Mouse (Mus musculus): Measurements from ENCODE around the gene Wdr70. TPM values are rescaled to one million over a fixed set of nuclear protein-coding genes. Genes with fewer than 3 reads are reported as not detected.

Wdr70 gene
- polyA plus RNA-seq, 1 experiment from 2014 or later, result 51.6 TPM

DNA sequence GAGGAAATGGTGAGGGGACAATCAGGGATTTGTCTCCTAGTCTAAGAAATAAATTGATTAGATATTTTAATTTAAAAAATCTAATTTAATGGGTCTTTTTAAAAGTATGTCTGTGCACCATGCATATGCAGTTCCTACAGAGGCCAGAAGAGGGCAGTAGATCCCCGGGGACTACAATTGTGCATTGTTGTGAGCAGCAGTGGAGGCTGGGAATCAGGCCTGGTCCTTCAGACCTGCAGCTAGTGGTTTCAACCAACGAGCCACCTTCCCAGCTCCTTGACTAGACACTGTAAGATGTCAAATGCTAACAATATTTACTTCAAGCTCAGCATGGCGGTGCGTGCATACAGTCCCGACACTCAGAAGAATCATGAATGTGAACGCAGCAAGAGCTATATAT is 199.7 kb downstream of the Wdr70 start:
- H3K9me3 ChIP-seq, result no peaks in the 10 kb centered on the region
- H3K36me3 ChIP-seq, result 0 out of 2 replicates have a peak, but pooled peaks cover 3% of the 10 kb centered on the region
- no peaks in the 10 kb centered on the region for H3K27me3 ChIP-seq (ENCODE audit: insufficient read depth, poor library complexity, severe bottlenecking)
- H3K4me3 ChIP-seq, result no peak overlapping the region
- DNase-seq (ENCODE audit: low spot score), result no peak
- WGBS, result 96% methylated on average over 6 of the region's 6 CpGs
- H3K27ac ChIP-seq, result no peak overlapping the region
- no peaks in the 10 kb centered on the region for H3K4me1 ChIP-seq

DNA sequence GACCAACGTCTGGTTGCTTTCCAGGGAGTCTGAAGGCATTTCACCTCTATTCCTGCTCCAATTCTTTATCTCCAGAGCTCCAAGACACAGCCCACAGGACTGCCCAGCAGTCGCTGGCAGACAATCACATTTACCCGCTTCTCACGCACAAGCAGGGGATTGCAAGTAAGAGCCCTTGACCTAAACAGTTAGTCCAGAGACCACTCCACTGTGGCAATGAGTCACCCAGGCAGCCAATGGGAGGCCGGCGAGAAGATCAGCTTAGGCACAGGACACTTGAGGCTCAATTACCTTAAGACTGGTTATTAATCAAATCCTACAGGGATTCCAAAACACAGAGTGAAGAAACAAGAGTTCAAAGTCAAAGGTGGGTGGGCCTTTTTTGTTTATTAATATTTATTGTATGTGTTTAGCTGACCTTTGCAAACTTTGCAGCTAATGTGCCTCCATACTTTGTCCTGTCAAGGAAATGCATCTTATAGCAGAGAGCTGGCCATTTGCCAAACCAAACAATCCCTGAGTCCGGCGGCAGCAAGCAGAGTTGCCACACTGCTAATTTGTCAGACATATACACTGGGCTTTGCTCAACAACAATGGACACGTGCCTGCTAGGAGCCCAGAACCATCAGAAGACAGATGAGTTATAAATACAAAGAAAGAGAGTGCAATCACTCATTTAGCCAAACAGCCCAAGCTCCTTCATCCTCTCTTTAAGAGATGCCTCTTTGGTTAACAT is 207.3 kb downstream of the Wdr70 start:
- peaks cover 21% of the 10 kb centered on the region; the same call in 1 of the 2 replicates for H3K4me1 ChIP-seq
- H3K27ac ChIP-seq, result no peak overlapping the region; the same call in 1 of the 2 replicates
- no peaks in the 10 kb centered on the region; the same call in 1 of the 2 replicates for H3K36me3 ChIP-seq
- no peaks in the 10 kb centered on the region for H3K9me3 ChIP-seq
- DNase-seq (ENCODE audit: low spot score), result no peak
- no peaks in the 10 kb centered on the region for H3K27me3 ChIP-seq (ENCODE audit: insufficient read depth, poor library complexity, severe bottlenecking)
- no peak overlapping the region for H3K4me3 ChIP-seq
- 53% methylated on average over 9 of the region's 9 CpGs for WGBS

GRCm38 (mm10) chr15:7890286-7890685 is 208.7 kb downstream of the Wdr70 start:
- Histone ChIP-seq H3K27me3 (ENCODE audit: insufficient read depth, poor library complexity, severe bottlenecking) (no peaks in the 10 kb centered on the region), H3K9me3 (no peaks in the 10 kb centered on the region), H3K27ac (no peak overlapping the region), H3K36me3 (no peaks in the 10 kb centered on the region; the same call in 1 of the 2 replicates), H3K4me1 (peaks cover 21% of the 10 kb centered on the region), H3K4me3 (no peak overlapping the region)
- DNase-seq (ENCODE audit: low spot score), result no peak
- WGBS, result 77% methylated on average over 5 of the region's 5 CpGs

DNA sequence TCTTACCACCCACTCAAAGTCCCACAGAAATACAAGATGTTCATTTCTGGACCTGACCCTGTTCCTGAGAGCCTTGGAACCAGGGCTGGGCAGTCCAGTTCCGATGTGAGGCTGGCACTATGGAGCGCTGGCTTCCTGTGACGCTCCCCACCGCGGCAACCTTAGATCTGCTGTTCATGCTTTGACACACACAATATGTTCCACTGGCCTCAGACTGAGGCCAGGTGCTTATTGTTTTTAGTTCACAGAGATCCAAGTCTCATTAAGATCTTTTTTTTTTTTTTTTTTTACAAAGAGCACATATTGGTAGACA is 209.7 kb downstream of the Wdr70 start:
- no peak overlapping the region for H3K27ac ChIP-seq
- H3K36me3 ChIP-seq, result no peaks in the 10 kb centered on the region; the same call in 1 of the 2 replicates
- no peaks in the 10 kb centered on the region for H3K9me3 ChIP-seq
- H3K4me3 ChIP-seq, result no peak overlapping the region
- peaks cover 24% of the 10 kb centered on the region for H3K4me1 ChIP-seq
- WGBS, result 89% methylated on average over 5 of the region's 5 CpGs
- H3K27me3 ChIP-seq (ENCODE audit: insufficient read depth, poor library complexity, severe bottlenecking), result no peaks in the 10 kb centered on the region
- DNase-seq (ENCODE audit: low spot score), result no peak

DNA sequence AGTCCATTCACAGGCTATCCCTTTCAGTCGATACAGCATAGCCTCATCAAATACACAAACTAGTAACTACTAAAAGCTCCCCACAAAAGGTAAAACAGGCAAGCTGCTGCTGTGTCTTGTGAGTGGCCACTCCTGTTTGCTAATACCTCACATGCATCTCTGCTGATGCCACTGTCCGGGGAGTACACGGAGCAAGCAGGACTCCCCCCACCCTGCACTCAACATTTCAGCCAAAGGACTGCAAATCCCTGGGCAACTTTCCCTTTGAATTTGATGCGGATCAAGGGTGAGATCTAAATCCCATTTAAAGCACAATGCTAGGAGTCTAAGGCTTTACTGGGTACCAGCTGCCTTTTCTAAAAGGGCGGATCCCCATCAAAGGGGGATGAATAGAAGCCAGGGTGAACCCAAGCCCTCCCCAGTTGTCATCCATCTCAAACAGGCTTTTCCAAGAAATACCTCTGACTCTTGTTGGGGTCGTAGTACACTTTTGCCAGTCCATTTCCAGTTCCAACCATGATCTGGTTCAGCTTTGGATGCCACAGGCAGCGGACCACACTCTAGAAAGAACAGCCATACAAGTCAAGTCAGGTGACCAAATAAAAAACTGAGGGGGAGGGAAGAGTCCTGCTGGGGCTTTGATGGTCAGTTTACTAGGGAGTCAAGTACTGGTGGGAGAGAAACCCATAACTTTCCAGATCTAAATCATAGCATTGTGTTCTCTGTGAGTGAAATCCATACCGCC is 210.2 kb downstream of the Wdr70 start:
- 89% methylated on average over 8 of the region's 8 CpGs for WGBS

GRCm38 (mm10) chr15:7886591-7886990 is 212.4 kb downstream of the Wdr70 start:
- Histone ChIP-seq H3K4me1 (peaks cover 18% of the 10 kb centered on the region), H3K27me3 (ENCODE audit: insufficient read depth, poor library complexity, severe bottlenecking) (no peaks in the 10 kb centered on the region), H3K36me3 (peaks cover 13% of the 10 kb centered on the region; the same call in 1 of the 2 replicates), H3K27ac (no peak overlapping the region), H3K9me3 (no peaks in the 10 kb centered on the region), H3K4me3 (no peak overlapping the region)
- 82% methylated on average over 8 of the region's 8 CpGs for WGBS
- no peak for DNase-seq (ENCODE audit: low spot score)

More for the DNA sequence above, 210.2 kb downstream of the Wdr70 start:
- Histone ChIP-seq H3K36me3 (peaks cover 2% of the 10 kb centered on the region; the same call in 1 of the 2 replicates), H3K4me3 (no peak overlapping the region), H3K4me1 (peaks cover 24% of the 10 kb centered on the region), H3K27ac (no peak overlapping the region), H3K27me3 (ENCODE audit: insufficient read depth, poor library complexity, severe bottlenecking) (no peaks in the 10 kb centered on the region), H3K9me3 (no peaks in the 10 kb centered on the region)
- DNase-seq (ENCODE audit: low spot score), result no peak

GRCm38 (mm10) chr15:7885106-7885505 is 213.9 kb downstream of the Wdr70 start:
- H3K36me3 ChIP-seq, result peaks cover 15% of the 10 kb centered on the region; the same call in 1 of the 2 replicates
- DNase-seq (ENCODE audit: low spot score), result no peak
- no peak overlapping the region for H3K4me3 ChIP-seq
- no peaks in the 10 kb centered on the region for H3K27me3 ChIP-seq (ENCODE audit: insufficient read depth, poor library complexity, severe bottlenecking)
- WGBS, result 64% methylated on average over 10 of the region's 10 CpGs
- no peaks in the 10 kb centered on the region for H3K9me3 ChIP-seq
- no peak overlapping the region for H3K27ac ChIP-seq
- H3K4me1 ChIP-seq, result peaks cover 8% of the 10 kb centered on the region

DNA sequence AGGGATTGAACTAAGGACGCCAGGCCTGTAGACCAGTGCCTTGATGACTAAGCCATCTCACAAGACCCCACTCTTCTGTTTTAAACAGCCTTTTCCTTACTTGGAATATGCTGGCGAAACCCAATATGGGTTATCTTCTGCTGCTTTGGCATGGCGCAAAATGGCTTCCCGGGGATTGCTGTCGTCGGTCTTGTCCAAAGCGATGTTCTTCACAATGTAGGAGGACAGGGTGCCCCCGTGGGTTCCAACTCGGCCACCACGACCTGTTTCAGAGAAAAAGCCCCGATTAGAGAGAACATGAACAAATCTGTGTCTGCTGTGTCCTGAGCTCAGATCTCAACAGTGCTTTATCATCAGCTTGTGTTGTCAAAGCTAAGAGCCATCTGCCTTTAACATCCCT is 214.8 kb downstream of the Wdr70 start:
- Histone ChIP-seq H3K27ac (no peak overlapping the region), H3K36me3 (peaks cover 15% of the 10 kb centered on the region; the same call in 1 of the 2 replicates), H3K27me3 (ENCODE audit: insufficient read depth, poor library complexity, severe bottlenecking) (no peaks in the 10 kb centered on the region), H3K4me3 (no peak overlapping the region), H3K9me3 (no peaks in the 10 kb centered on the region), H3K4me1 (peaks cover 4% of the 10 kb centered on the region; the same call in 1 of the 2 replicates)
- DNase-seq (ENCODE audit: low spot score), result no peak
- 92% methylated on average over 11 of the region's 11 CpGs for WGBS

GRCm38 (mm10) chr15:7879956-7880355 is 219.1 kb downstream of the Wdr70 start:
- peaks cover 15% of the 10 kb centered on the region; the same call in 1 of the 2 replicates for H3K36me3 ChIP-seq
- H3K4me1 ChIP-seq, result peaks cover 5% of the 10 kb centered on the region; the same call in 1 of the 2 replicates
- DNase-seq (ENCODE audit: low spot score), result no peak
- no peak overlapping the region for H3K4me3 ChIP-seq
- H3K9me3 ChIP-seq, result no peaks in the 10 kb centered on the region
- WGBS, result 81% methylated on average over 7 of the region's 7 CpGs
- no peak overlapping the region for H3K27ac ChIP-seq
- no peaks in the 10 kb centered on the region for H3K27me3 ChIP-seq (ENCODE audit: insufficient read depth, poor library complexity, severe bottlenecking)

DNA sequence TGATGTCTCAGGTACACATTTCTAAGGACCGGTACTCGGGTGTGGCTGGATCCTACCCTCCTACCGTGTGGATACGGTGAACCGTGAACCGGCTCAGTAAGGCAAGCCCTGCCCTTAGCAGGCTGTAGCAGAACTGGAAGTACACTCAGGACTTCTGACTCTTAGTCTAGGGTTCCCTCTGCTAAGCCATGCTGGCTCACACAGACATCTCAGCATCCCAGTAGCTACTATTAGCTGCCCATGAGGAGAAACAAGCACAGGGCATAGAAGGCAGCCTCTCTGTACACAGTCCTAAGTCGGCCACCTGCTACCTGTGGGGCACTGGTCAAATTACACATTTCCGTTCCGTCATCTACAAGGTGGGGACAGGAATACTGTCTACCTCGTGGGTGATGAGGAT is 220.1 kb downstream of the Wdr70 start:
- no peaks in the 10 kb centered on the region for H3K27me3 ChIP-seq (ENCODE audit: insufficient read depth, poor library complexity, severe bottlenecking)
- 90% methylated on average over 10 of the region's 10 CpGs for WGBS
- no peak for DNase-seq (ENCODE audit: low spot score)

DNA sequence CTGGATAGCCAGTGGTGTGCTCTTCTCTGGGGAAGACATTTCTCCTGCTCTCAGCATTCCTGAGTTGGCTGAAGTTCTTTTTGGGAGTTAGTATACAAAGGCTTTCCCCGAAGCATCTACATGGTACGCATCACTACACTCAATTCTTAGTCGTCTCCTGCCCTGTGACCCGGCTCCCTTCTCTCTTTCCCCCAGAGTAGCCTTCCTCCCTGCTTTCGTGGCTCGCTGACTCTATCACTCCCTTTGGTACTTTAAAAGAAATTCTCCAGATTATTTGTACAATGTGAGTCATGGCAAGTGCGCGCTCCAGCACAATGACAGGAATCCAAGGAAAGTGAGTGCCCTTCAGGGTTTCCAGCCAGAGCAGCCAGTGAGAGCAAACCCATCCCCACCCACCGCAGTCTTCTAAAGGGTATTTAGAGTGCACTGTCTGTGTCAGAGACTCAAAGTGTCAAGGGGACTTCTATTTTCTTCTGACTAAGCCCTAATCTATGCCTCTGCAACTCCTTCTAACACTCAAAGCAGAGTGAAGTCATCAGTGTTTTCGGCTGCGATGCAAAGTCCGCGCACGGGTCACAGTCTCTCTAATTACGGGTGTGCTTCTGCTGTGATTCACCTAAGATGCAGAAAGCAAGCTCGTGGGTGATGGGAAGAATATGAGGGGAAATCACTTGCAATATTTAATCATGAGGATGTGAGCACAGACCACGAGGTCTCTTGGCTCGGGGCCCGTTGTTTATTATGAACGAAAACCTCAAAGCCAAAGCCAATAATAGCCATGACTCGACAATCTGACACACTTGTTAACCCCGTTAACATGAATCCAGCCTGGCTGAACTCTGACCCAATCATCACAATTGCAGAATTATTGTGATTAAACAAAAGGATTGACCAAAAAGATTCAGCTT is 221.2 kb downstream of the Wdr70 start:
- Histone ChIP-seq H3K4me1 (peaks cover 5% of the 10 kb centered on the region; the same call in 1 of the 2 replicates), H3K27me3 (ENCODE audit: insufficient read depth, poor library complexity, severe bottlenecking) (no peaks in the 10 kb centered on the region), H3K9me3 (no peaks in the 10 kb centered on the region), H3K27ac (no peak overlapping the region), H3K36me3 (peaks cover 8% of the 10 kb centered on the region; the same call in 1 of the 2 replicates), H3K4me3 (no peak overlapping the region)
- DNase-seq (ENCODE audit: low spot score), result no peak
- 79% methylated on average over 22 of the region's 22 CpGs for WGBS

More for the DNA sequence above, 220.1 kb downstream of the Wdr70 start:
- H3K4me1 ChIP-seq, result peaks cover 5% of the 10 kb centered on the region; the same call in 1 of the 2 replicates
- no peaks in the 10 kb centered on the region for H3K9me3 ChIP-seq
- H3K27ac ChIP-seq, result no peak overlapping the region
- H3K36me3 ChIP-seq, result peaks cover 13% of the 10 kb centered on the region; the same call in 1 of the 2 replicates
- H3K4me3 ChIP-seq, result no peak overlapping the region

DNA sequence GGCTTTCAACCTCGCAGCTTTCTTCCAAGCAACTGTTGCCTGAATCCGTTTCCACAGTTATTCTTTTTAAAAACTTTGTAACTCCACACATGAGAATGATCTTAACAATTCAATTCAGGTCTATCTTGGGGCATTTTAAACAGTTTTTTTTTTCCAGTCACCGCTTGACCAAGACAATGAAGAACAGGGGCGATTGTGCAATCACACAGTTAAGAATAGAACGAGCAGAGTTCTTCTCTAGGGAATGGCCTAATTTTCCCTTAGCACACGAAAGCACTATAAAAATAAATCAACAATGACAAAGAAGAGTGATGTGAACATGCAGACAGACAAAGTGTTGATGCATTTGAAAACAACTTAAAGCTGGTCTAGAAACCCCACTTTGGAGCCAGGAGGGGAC is 223.1 kb downstream of the Wdr70 start:
- Histone ChIP-seq H3K4me1 (peaks cover 5% of the 10 kb centered on the region; the same call in 1 of the 2 replicates), H3K27ac (no peak overlapping the region), H3K36me3 (no peaks in the 10 kb centered on the region), H3K4me3 (no peak overlapping the region), H3K27me3 (ENCODE audit: insufficient read depth, poor library complexity, severe bottlenecking) (no peaks in the 10 kb centered on the region), H3K9me3 (no peaks in the 10 kb centered on the region)
- no peak for DNase-seq (ENCODE audit: low spot score)
- 81% methylated on average over 6 of the region's 6 CpGs for WGBS

All from heart, embryonic 10.5 days (tissue).